Mouse (Mus musculus) midbrain, embryonic 14.5 days (tissue): ENCODE results near the gene H2afy2. TPM values are rescaled to one million over a fixed set of nuclear protein-coding genes. Genes with fewer than 3 reads are reported as not detected.

Source experiments
- ATAC-seq: fragments of 200-750 bp; cut with Nextera tagmentation; 2 replicates; pipeline ENCODE4 v1.8.0; 2017; ENCODE audit warnings: moderate number of reproducible peaks, moderate library complexity; ENCODE audit not compliant: low FRiP score, low TSS enrichment
- DNase-seq: peaks from one replicate; pipeline ENCODE4 v3.0.0-alpha.2; 2015
- H3K27ac ChIP-seq: fragments of 300-500 bp; sonication (generic); replicated peaks from 2 replicates; pipeline ENCODE4 v1.5.1; 2014; ENCODE audit warnings: mild to moderate bottlenecking, low read depth, low read length, moderate library complexity
- H3K27me3 ChIP-seq: fragments of 300-500 bp; sonication (generic); 2 replicates; pipeline ENCODE4 v1.6.1; 2014; ENCODE audit warnings: low read length, control low read depth, mixed read lengths; ENCODE audit not compliant: control insufficient read depth, insufficient read depth
- H3K36me3 ChIP-seq: fragments of 300-500 bp; sonication (generic); 2 replicates; pipeline ENCODE4 v1.6.1; 2014; ENCODE audit warnings: low read length, control low read depth; ENCODE audit not compliant: control insufficient read depth, insufficient read depth
- H3K4me1 ChIP-seq: fragments of 300-500 bp; sonication (generic); 2 replicates; pipeline ENCODE4 v1.6.1; 2014; ENCODE audit warnings: mild to moderate bottlenecking, antibody characterized with exemption, low read length, control low read depth; ENCODE audit not compliant: control insufficient read depth, insufficient read depth
- H3K4me2 ChIP-seq: fragments of 300-500 bp; sonication (generic); 2 replicates; pipeline ENCODE4 v1.6.1; 2014; ENCODE audit warnings: mild to moderate bottlenecking, low read length, moderate library complexity
- H3K4me3 ChIP-seq: fragments of 300-500 bp; sonication (generic); replicated peaks from 2 replicates; pipeline ENCODE4 v1.5.1; 2014; ENCODE audit warnings: low read depth, low read length
- H3K9ac ChIP-seq: fragments of 300-500 bp; sonication (generic); replicated peaks from 2 replicates; pipeline ENCODE4 v1.6.1; 2014; ENCODE audit warnings: mild to moderate bottlenecking, low read length, moderate library complexity
- H3K9me3 ChIP-seq: fragments of 300-500 bp; sonication (generic); 2 replicates; pipeline ENCODE4 v1.6.1; 2016; ENCODE audit warnings: low read length, control low read depth, mixed read lengths; ENCODE audit not compliant: control insufficient read depth
- WGBS: fragments of 180-500 bp; shearing (Covaris S2); extraction: QIAGEN DNeasy Blood & Tissue Kit; methylation state at CpG from one replicate; pipeline ENCODE4 v1.1.7; 2014; 5-methylcytosine and 5-hydroxymethylcytosine counted together
- polyA plus RNA-seq: library from polyadenylated mRNA; unstranded; fragments of >200 nt; fragmentation: Nextera tagmentation; extraction: Ambion mirVana; gene quantifications from 2 replicates; pipeline ENCODE4 v1.2.1, GENCODE M21; 2014

Gene H2afy2
- polyA plus RNA-seq, 1 experiment from 2014 or later, result 242 TPM

- H3K9ac ChIP-seq, result no peak overlapping the region
- no peaks in the 10 kb centered on the region for H3K36me3 ChIP-seq
- no peaks in the 10 kb centered on the region for H3K9me3 ChIP-seq
- H3K27me3 ChIP-seq, result no peaks in the 10 kb centered on the region
- H3K4me3 ChIP-seq, result no peak overlapping the region
- WGBS, result 77% methylated on average over 6 of the region's 6 CpGs
- H3K4me2 ChIP-seq, result no peak overlapping the region
- DNase-seq (no peak), ATAC-seq (no peak)
- H3K4me1 ChIP-seq, result no peaks in the 10 kb centered on the region
- no peak overlapping the region for H3K27ac ChIP-seq
Observed at GRCm38 (mm10) chr10:61723271-61723670, 60.7 kb downstream of the H2afy2 start.

GRCm38 (mm10) chr10:61722215-61722614 is 61.7 kb downstream of the H2afy2 start:
- WGBS, result 85% methylated on average over 3 of the region's 3 CpGs
- no peak overlapping the region for H3K9ac ChIP-seq

GRCm38 (mm10) chr10:61720331-61720730 is 63.6 kb downstream of the H2afy2 start:
- H3K36me3 ChIP-seq, result no peaks in the 10 kb centered on the region
- H3K27ac ChIP-seq, result no peak overlapping the region
- no peaks in the 10 kb centered on the region for H3K9me3 ChIP-seq
- no peak for ATAC-seq
- WGBS, result 92% methylated on average over 7 of the region's 7 CpGs
- no peak for DNase-seq
- peaks cover 6% of the 10 kb centered on the region; the same call in 1 of the 2 replicates for H3K4me1 ChIP-seq
- no peak overlapping the region for H3K9ac ChIP-seq
- no peak overlapping the region for H3K4me2 ChIP-seq
- no peaks in the 10 kb centered on the region for H3K27me3 ChIP-seq
- H3K4me3 ChIP-seq, result no peak overlapping the region

More at GRCm38 (mm10) chr10:61722215-61722614, 61.7 kb downstream of the H2afy2 start:
- Histone ChIP-seq H3K4me1 (no peaks in the 10 kb centered on the region), H3K4me3 (no peak overlapping the region), H3K27me3 (no peaks in the 10 kb centered on the region), H3K4me2 (no peak overlapping the region), H3K9me3 (no peaks in the 10 kb centered on the region), H3K36me3 (no peaks in the 10 kb centered on the region), H3K27ac (no peak overlapping the region)
- DNase-seq, result no peak
- ATAC-seq, result no peak

- no peak for ATAC-seq
- 92% methylated on average over 12 of the region's 12 CpGs for WGBS
Observed at GRCm38 (mm10) chr10:61717406-61718296, 66.3 kb downstream of the H2afy2 start.

GRCm38 (mm10) chr10:61715996-61716864 is 67.7 kb downstream of the H2afy2 start:
- Histone ChIP-seq H3K27me3 (no peaks in the 10 kb centered on the region), H3K36me3 (no peaks in the 10 kb centered on the region), H3K4me2 (peak overlapping the region; percentile 70), H3K4me1 (peaks cover 6% of the 10 kb centered on the region; the same call in 1 of the 2 replicates), H3K4me3 (no peak overlapping the region), H3K27ac (no peak overlapping the region), H3K9ac (no peak overlapping the region), H3K9me3 (no peaks in the 10 kb centered on the region)
- no peak for ATAC-seq
- no peak for DNase-seq
- WGBS, result 75% methylated on average over 7 of the region's 7 CpGs

More at GRCm38 (mm10) chr10:61717406-61718296, 66.3 kb downstream of the H2afy2 start:
- H3K27me3 ChIP-seq, result no peaks in the 10 kb centered on the region
- no peak overlapping the region for H3K27ac ChIP-seq
- H3K36me3 ChIP-seq, result no peaks in the 10 kb centered on the region
- no peak overlapping the region for H3K9ac ChIP-seq
- no peak overlapping the region for H3K4me2 ChIP-seq
- DNase-seq, result no peak
- no peaks in the 10 kb centered on the region for H3K9me3 ChIP-seq
- no peak overlapping the region for H3K4me3 ChIP-seq
- peaks cover 6% of the 10 kb centered on the region; the same call in 1 of the 2 replicates for H3K4me1 ChIP-seq

- no peak for DNase-seq
- 3% methylated on average over 11 of the region's 11 CpGs for WGBS
- Histone ChIP-seq H3K4me1 (peaks cover 6% of the 10 kb centered on the region; the same call in 1 of the 2 replicates), H3K9ac (peak overlapping the region; percentile 44), H3K27ac (no peak overlapping the region), H3K4me3 (peak overlapping the region; percentile 44), H3K4me2 (peak overlapping the region; percentile 70), H3K27me3 (no peaks in the 10 kb centered on the region), H3K36me3 (no peaks in the 10 kb centered on the region), H3K9me3 (no peaks in the 10 kb centered on the region)
- no peak; the same call in 1 of the 2 replicates for ATAC-seq
Observed at GRCm38 (mm10) chr10:61715462-61715837, 68.5 kb downstream of the H2afy2 start.

- H3K4me2 ChIP-seq, result peak within 1 kb of the TSS; percentile 70
- H3K9ac ChIP-seq, result peak within 1 kb of the TSS; percentile 44
- no peaks in the 10 kb centered on the region for H3K36me3 ChIP-seq
- no peak within 1 kb of the TSS for H3K27ac ChIP-seq
- peaks cover 6% of the 10 kb centered on the region; the same call in 1 of the 2 replicates for H3K4me1 ChIP-seq
- peak within 1 kb of the TSS; percentile 44 for H3K4me3 ChIP-seq
- H3K27me3 ChIP-seq, result no peaks in the 10 kb centered on the region
- WGBS, result 15% methylated on average over 31 of the region's 36 CpGs
- ATAC-seq (peak; percentile 46; the same call in 1 of the 2 replicates), DNase-seq (peak; percentile 58)
- no peaks in the 10 kb centered on the region for H3K9me3 ChIP-seq
Observed at GRCm38 (mm10) chr10:61714771-61715461, 69.0 kb downstream of the H2afy2 start, which contains the start of gene Aifm2. Aifm2 (plus strand) TSS chr10:61715263.

- H3K4me3 ChIP-seq, result no peak overlapping the region
- WGBS, result 92% methylated on average over 4 of the region's 4 CpGs
- no peaks in the 10 kb centered on the region for H3K27me3 ChIP-seq
Observed at GRCm38 (mm10) chr10:61714146-61714545, 69.8 kb downstream of the H2afy2 start.

More at GRCm38 (mm10) chr10:61714146-61714545, 69.8 kb downstream of the H2afy2 start:
- Histone ChIP-seq H3K9ac (no peak overlapping the region), H3K27ac (no peak overlapping the region), H3K4me1 (peaks cover 6% of the 10 kb centered on the region; the same call in 1 of the 2 replicates), H3K4me2 (no peak overlapping the region), H3K9me3 (no peaks in the 10 kb centered on the region), H3K36me3 (no peaks in the 10 kb centered on the region)
- ATAC-seq, result no peak
- DNase-seq, result no peak
